Mouse (Mus musculus) kidney, postnatal 0 days (tissue): ENCODE results near the gene Tanc2. TPM values are rescaled to one million over a fixed set of nuclear protein-coding genes. Genes with fewer than 3 reads are reported as not detected.

Experiments
- ATAC-seq: fragments of 200-750 bp; cut with Nextera tagmentation; replicated peaks from 2 replicates; pipeline ENCODE4 v1.8.0; 2017; ENCODE audit warnings: low read depth, moderate number of reproducible peaks, moderate TSS enrichment, moderate library complexity; ENCODE audit not compliant: low FRiP score
- DNase-seq: peaks from one replicate; pipeline ENCODE4 v3.0.0-alpha.2; 2016; ENCODE audit warnings: low spot score
- H3K27ac ChIP-seq: fragments of 300-500 bp; sonication (generic); 2 replicates; pipeline ENCODE4 v1.5.1; 2014; ENCODE audit warnings: mild to moderate bottlenecking
- H3K27me3 ChIP-seq: fragments of 300-500 bp; sonication (generic); 2 replicates; pipeline ENCODE4 v1.6.1; 2014; ENCODE audit warnings: low read length, mixed read lengths; ENCODE audit not compliant: insufficient read depth
- H3K36me3 ChIP-seq: fragments of 300-500 bp; sonication (generic); 2 replicates; pipeline ENCODE4 v1.6.1; 2014; ENCODE audit warnings: low read length, mixed read lengths; ENCODE audit not compliant: insufficient read depth
- H3K4me1 ChIP-seq: fragments of 300-500 bp; sonication (generic); replicated peaks from 2 replicates; pipeline ENCODE4 v1.6.1; 2014; ENCODE audit warnings: antibody characterized with exemption, low read length, mixed read lengths; ENCODE audit not compliant: insufficient read depth
- H3K4me2 ChIP-seq: fragments of 300-500 bp; sonication (generic); 2 replicates; pipeline ENCODE4 v1.6.1; 2014; ENCODE audit warnings: mild to moderate bottlenecking, low read length, moderate library complexity, mixed read lengths
- H3K4me3 ChIP-seq: fragments of 300-500 bp; sonication (generic); replicated peaks from 2 replicates; pipeline ENCODE4 v1.5.1; 2014; ENCODE audit warnings: low read depth, low read length
- H3K9ac ChIP-seq: fragments of 300-500 bp; sonication (generic); 2 replicates; pipeline ENCODE4 v1.6.1; 2014; ENCODE audit warnings: low read depth, low read length
- H3K9me3 ChIP-seq: fragments of 300-500 bp; sonication (generic); replicated peaks from 2 replicates; pipeline ENCODE4 v1.6.1; 2016; ENCODE audit warnings: low read length, inconsistent platforms, mixed read lengths
- CTCF ChIP-seq: IDR thresholded peaks from 2 replicates; pipeline ENCODE4 v1.5.1; 2016; ENCODE audit warnings: antibody characterized with exemption, low read depth, mild to moderate bottlenecking, moderate library complexity
- WGBS: fragments of 180-500 bp; shearing (Covaris S2); extraction: QIAGEN DNeasy Blood & Tissue Kit; methylation state at CpG from one replicate; pipeline ENCODE4 v1.1.7; 2014; 5-methylcytosine and 5-hydroxymethylcytosine counted together
- polyA plus RNA-seq: library from polyadenylated mRNA; unstranded; fragments of >200 nt; fragmentation: Nextera tagmentation; extraction: Ambion mirVana; gene quantifications from 2 replicates; pipeline ENCODE4 v1.2.1, GENCODE M21; 2015

Gene Tanc2
- 7.2 and 8.8 TPM in 2 replicates for polyA plus RNA-seq

DNA sequence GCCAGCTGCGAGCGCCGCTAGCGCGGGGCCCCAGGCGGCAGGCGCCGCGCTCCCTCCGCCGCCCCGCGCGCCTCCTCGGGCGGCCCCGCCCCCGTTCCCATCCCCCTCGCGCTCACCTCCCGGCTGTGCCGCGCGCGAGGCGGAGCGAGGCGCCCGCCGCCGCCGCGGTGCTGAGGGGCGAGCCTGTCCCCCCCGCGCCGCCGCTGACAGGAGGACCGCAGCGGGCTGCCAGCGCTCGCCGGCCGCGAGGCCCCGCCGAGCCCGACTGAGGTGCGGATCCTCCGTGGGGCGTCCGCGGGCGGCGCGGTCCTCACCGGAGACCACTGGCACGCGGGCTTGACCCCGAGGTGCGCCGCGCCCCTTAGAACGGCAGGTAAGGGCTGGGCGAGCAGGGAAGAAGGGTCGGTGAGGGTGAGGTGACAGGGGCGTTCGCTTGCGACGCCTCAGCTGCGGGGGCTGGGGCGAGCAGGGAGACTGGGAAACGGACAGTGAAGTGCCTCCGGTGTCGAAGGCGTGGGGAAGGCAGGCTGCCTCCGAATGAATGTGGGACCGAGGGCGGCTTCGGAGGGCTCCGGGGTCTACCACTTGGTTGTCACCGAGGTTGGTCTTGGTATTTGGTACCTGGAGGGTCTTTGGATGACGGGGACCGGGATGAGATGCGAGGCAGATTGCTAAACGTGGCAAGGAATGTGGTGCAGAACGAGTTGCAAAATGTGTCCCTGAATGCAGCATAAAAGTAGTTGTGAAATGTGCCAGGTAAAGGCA lies at the start of gene Tanc2:
TSS of gene Tanc2 (plus strand) at position 110 of the 765 bp plus-strand sequence.
- Histone ChIP-seq H3K27me3 (no peaks in the 10 kb centered on the region), H3K27ac (peak within 1 kb of the TSS; percentile 58), H3K9me3 (no peaks in the 10 kb centered on the region), H3K4me2 (peak within 1 kb of the TSS; percentile 71), H3K4me1 (no peaks in the 10 kb centered on the region), H3K36me3 (no peaks in the 10 kb centered on the region), H3K4me3 (peak within 1 kb of the TSS; percentile 74), H3K9ac (peak within 1 kb of the TSS; percentile 89)
- DNase-seq, result peak; percentile 49
- peak; percentile 79 for ATAC-seq
- under 1% methylated on average over 67 of the region's 87 CpGs for WGBS
- TF ChIP-seq CTCF, result no peak

DNA sequence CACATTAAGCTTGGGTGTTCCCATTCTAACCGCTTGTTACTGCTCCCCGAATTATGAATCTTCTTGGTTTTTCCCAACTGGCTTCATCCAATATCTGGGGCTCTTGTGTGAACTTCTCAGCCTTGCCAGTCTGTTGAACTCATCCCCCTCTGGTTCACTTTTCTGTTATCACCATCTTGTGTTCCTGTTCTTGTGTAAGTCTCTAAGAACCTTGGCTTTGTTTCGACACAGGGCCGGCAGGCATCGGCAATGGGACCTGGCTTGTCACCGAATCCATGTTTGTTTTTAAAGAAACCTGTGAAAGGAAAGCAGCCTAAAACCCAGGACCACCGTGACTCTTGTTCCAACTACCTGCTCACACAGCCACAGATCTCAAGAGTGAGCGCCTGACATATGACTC lies 49.0 kb upstream of the Tanc2 start:
- no peak for DNase-seq
- no peaks in the 10 kb centered on the region for H3K36me3 ChIP-seq
- no peak for ATAC-seq
- H3K4me2 ChIP-seq, result no peak overlapping the region
- no peaks in the 10 kb centered on the region for H3K27me3 ChIP-seq
- no peaks in the 10 kb centered on the region for H3K9me3 ChIP-seq
- no peak overlapping the region for H3K27ac ChIP-seq
- no peak overlapping the region for H3K9ac ChIP-seq
- H3K4me1 ChIP-seq, result no peaks in the 10 kb centered on the region
- no peak for TF ChIP-seq CTCF
- H3K4me3 ChIP-seq, result no peak overlapping the region
- 86% methylated on average over 8 of the region's 8 CpGs for WGBS

DNA sequence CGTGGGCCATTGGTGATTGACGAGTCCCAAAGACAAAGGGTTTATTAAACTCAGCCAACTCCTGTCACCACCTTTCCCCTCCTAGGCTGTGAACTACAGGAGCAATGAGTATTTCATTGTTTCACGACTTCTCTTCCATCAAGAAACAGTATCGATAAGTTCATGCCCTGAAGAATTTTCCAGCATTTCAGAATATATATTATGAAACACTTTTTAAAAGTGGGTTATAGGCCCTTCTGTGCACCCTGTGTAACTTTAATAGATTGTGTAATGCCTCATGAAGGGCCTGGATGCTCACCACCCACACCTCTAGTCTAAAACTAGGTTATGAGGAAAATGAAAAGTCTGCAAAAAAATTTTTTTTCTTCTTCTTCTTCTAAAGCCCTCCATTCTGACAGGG lies 48.4 kb upstream of the Tanc2 start:
- ATAC-seq (no peak), DNase-seq (no peak)
- WGBS, result 72% methylated on average over 4 of the region's 4 CpGs
- Histone ChIP-seq H3K9me3 (no peaks in the 10 kb centered on the region), H3K4me2 (no peak overlapping the region), H3K27me3 (no peaks in the 10 kb centered on the region), H3K4me3 (no peak overlapping the region), H3K9ac (no peak overlapping the region), H3K4me1 (no peaks in the 10 kb centered on the region), H3K36me3 (no peaks in the 10 kb centered on the region), H3K27ac (no peak overlapping the region)
- TF ChIP-seq CTCF, result no peak

DNA sequence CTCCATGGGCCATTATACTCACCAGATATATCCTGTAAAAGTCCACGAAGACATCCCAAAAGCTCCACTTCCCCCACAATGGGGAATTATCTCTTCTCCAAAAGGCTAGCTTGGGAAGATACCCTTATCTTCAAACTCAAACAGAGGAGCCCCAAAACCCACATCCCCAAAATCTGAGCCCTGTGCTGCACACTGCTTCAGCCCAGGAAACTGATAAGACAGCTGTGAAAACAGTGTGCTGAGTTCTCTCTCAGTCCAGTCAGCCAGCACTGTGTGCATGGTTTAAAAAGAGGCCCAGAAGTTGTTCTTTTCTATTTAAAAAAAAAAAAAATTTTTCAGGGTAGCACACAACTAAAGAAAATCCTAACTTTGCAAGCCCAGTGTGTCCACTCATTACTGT lies 47.7 kb upstream of the Tanc2 start:
- Histone ChIP-seq H3K4me1 (no peaks in the 10 kb centered on the region), H3K27ac (no peak overlapping the region), H3K9me3 (no peaks in the 10 kb centered on the region), H3K9ac (no peak overlapping the region), H3K36me3 (no peaks in the 10 kb centered on the region), H3K27me3 (no peaks in the 10 kb centered on the region), H3K4me2 (no peak overlapping the region), H3K4me3 (no peak overlapping the region)
- 78% methylated on average over 1 of the region's 1 CpGs for WGBS
- no peak for TF ChIP-seq CTCF
- no peak for ATAC-seq
- no peak for DNase-seq

DNA sequence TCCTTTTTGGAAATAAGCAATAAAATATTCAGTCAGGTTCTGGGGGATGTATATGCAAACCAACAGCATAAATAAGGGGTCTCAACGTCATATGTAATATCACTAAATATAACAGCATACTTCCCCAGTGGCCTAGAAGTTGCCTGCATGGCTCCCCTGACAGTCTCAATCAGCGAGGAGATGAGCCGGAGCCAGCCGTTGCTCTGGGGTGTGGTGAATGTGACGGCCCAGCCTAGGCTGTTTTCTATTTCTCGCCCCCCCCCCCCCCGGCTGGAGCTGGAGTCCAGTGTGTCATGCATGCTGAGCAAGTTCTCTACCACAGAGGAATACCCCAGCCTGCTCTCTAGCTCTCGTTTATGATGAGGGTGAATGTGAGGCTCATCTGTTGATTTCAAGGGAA lies 44.0 kb upstream of the Tanc2 start:
- Histone ChIP-seq H3K4me1 (no peaks in the 10 kb centered on the region), H3K4me3 (no peak overlapping the region), H3K36me3 (no peaks in the 10 kb centered on the region), H3K27me3 (no peaks in the 10 kb centered on the region), H3K4me2 (no peak overlapping the region), H3K9ac (no peak overlapping the region), H3K27ac (no peak overlapping the region), H3K9me3 (no peaks in the 10 kb centered on the region)
- WGBS, result 35% methylated on average over 8 of the region's 8 CpGs
- DNase-seq (no peak), ATAC-seq (no peak)
- no peak for TF ChIP-seq CTCF

DNA sequence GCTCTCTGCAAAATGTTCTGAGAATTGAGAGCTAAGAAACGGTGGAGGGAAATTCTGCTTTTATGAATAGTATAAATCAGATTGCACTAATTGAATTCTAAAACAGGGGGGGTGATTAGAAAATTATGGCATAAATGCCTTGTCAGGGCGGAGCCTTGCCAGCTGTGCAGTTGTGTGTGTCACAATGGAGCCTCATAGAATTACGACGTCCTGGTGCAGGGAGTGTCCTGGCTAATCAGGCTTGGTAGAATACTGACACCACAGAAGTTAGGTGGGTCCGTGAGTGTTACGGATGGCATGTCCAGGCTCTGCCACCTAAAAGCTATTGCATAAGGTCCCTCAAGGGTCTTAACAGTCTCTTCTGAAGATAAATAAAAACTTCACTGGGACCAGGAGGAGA lies 43.4 kb upstream of the Tanc2 start:
- H3K9me3 ChIP-seq, result no peaks in the 10 kb centered on the region
- H3K27ac ChIP-seq, result no peak overlapping the region
- DNase-seq (peak; percentile 34), ATAC-seq (0 out of 2 replicates have a peak, but pooled peaks have one; percentile 25)
- no peaks in the 10 kb centered on the region for H3K36me3 ChIP-seq
- TF ChIP-seq CTCF, result no peak
- H3K9ac ChIP-seq, result no peak overlapping the region
- H3K27me3 ChIP-seq, result no peaks in the 10 kb centered on the region
- H3K4me1 ChIP-seq, result no peaks in the 10 kb centered on the region
- 42% methylated on average over 6 of the region's 6 CpGs for WGBS
- no peak overlapping the region for H3K4me2 ChIP-seq
- H3K4me3 ChIP-seq, result no peak overlapping the region
